In the genomic region with DNA sequence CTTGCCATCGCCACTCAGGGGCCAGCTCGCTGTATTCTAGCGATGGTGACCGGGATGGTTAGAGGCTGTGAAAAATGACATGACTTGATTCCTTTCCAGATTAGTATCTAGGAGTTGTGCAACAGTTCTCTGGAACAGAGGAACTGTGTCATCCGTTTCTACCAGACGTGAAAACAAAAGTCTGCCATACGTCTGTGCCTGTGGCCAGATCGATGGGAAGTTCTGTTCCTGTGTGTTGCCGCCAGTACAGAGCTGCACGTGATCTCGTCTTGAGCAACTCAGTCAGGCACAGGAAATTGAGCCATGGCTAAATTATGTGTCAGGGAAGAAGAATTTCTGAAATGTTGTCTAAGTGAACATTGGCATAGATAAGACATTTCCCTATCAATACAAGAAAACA, we compare ENCODE assay signal across 8 mouse cellular contexts.
DNase-seq lines count a peak whose midpoint lies in the region; ATAC-seq lines count a peak whose summit lies in the region.

No protein-coding gene starts in this region.

- H3K4me2 ChIP-seq in hindbrain, embryonic 14.5 days (replicated peaks), result no peak overlapping the region

- H3K9me3 ChIP-seq in hindbrain, embryonic 14.5 days (ENCODE audit: control insufficient read depth, low read length), result no peaks in the 10 kb centered on the region

- 84% methylated on average over 11 of the region's 11 CpGs for WGBS in hindbrain, embryonic 14.5 days

- H3K4me3 ChIP-seq in hindbrain, embryonic 14.5 days (replicated peaks; ENCODE audit: low read length), result no peak overlapping the region

- intact Hi-C loops in heart, postnatal 25 days (cut with DNase I), result no loop called here

- no peak overlapping the region for H3K9ac ChIP-seq in hindbrain, embryonic 14.5 days

- no peak for ATAC-seq in hindbrain, embryonic 14.5 days (ENCODE audit: low FRiP score)

- no peaks in the 10 kb centered on the region for H3K27me3 ChIP-seq in hindbrain, embryonic 14.5 days (ENCODE audit: control insufficient read depth, insufficient read depth, low read length)

- H3K36me3 ChIP-seq in hindbrain, embryonic 14.5 days (replicated peaks; ENCODE audit: control insufficient read depth, insufficient read depth), result no peaks in the 10 kb centered on the region

- no peak overlapping the region for H3K27ac ChIP-seq in hindbrain, embryonic 14.5 days

- no peaks in the 10 kb centered on the region for H3K4me1 ChIP-seq in hindbrain, embryonic 14.5 days (replicated peaks; ENCODE audit: control insufficient read depth, insufficient read depth, low read length)

- peak; percentile 26 for DNase-seq in layer of hippocampus, adult 9-10 months (ENCODE audit: low spot score)
- DNase-seq in layer of hippocampus, postnatal 25 days (ENCODE audit: extremely low spot score in 1 of 2, low spot score in 1 of 2), result no peak
- peak; percentile 45 for DNase-seq in adrenal gland, postnatal 10 days
- DNase-seq in heart, postnatal 25 days (ENCODE audit: low spot score), result peak; percentile 50
- DNase-seq in lung, postnatal 10 days, result peak; percentile 65
- DNase-seq in retina, embryonic 14.5 days (ENCODE audit: low spot score), result no peak
- no peak for DNase-seq in hindbrain, embryonic 14.5 days (ENCODE audit: low spot score)
- DNase-seq in cerebellum, adult 9-10 months, result no peak

Comparison
In these comparisons a context has a peak if more than half of its experiments do, and no peak if none do; other contexts are left out.
1. DNase-seq: peak in layer of hippocampus, adult 9-10 months (single experiment), adrenal gland, postnatal 10 days (single experiment), heart, postnatal 25 days (single experiment) and lung, postnatal 10 days (single experiment); none in layer of hippocampus, postnatal 25 days (0 of 2), retina, embryonic 14.5 days (single experiment), hindbrain, embryonic 14.5 days (single experiment) and cerebellum, adult 9-10 months (single experiment).